ENCODE assay signal across 8 mouse cellular contexts in the genomic region with DNA sequence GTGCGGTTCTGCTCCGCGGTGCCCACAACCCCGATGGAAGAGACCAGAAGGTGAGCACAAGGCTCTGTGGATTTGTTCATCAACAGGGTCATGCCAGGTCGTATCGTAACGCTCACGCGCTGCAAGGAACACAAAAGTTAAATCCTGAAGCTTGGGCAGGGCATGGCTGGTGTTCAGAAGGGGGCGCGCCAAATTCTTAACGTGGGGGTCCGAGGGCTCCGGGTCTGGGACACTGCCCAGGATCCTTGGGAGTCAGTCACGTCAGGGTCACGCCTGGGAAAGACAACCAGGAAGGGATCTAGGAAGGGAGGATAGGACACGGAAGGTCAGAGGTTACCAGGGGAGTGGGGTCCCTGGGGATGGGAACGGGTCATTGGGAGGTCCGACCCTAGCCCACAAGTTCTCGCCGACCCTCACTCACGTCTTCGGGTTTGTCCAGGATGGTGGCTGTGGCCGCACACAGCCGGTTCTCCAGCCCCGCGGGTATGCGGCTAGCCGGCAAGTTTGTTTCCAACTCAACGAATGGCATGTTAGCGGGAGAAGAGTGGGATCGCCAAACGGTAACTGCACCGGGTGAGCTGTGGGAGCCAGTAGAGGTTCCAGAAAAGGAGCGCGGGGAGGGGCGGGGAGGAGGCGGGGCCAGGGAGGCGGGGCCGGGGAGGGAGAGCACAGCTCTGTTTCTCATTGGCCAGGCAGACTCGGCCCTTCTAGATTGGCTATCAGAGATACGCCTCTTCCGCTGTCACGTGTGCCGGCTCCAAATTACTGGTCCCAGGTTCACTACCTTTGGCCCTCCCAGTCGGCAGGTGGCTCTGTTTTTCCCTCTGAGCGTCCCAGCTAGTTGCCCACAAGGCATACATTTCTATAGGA. TPM values are rescaled to one million over a fixed set of nuclear protein-coding genes. Genes with fewer than 3 reads are reported as not detected.
DNase-seq lines count a peak whose midpoint lies in the region; ATAC-seq and TF ChIP-seq lines count a peak whose summit lies in the region.

A gene (minus strand): TSS at position 620 of the 870 bp plus-strand sequence.

- under 1% methylated on average over 47 of the region's 47 CpGs for WGBS in heart, embryonic 11.5 days (ENCODE audit: insufficient replicate concordance)
- WGBS in kidney, postnatal 0 days, result under 1% methylated on average over 47 of the region's 47 CpGs
- WGBS in liver, embryonic 11.5 days, result under 1% methylated on average over 43 of the region's 47 CpGs
- under 1% methylated on average over 41 of the region's 47 CpGs for WGBS in stomach, embryonic 15.5 days

- H3K9me3 ChIP-seq in erythroblast, embryonic 14.5 days (ENCODE audit: control insufficient read depth, low read length), result no peaks in the 10 kb centered on the region
- H3K9me3 ChIP-seq in heart, embryonic 11.5 days (replicated peaks; ENCODE audit: control insufficient read depth, low read length), result no peaks in the 10 kb centered on the region
- H3K9me3 ChIP-seq in kidney, postnatal 0 days (replicated peaks; ENCODE audit: low read length), result no peaks in the 10 kb centered on the region
- H3K9me3 ChIP-seq in liver, embryonic 11.5 days (ENCODE audit: control insufficient read depth, low read length), result no peaks in the 10 kb centered on the region
- no peaks in the 10 kb centered on the region for H3K9me3 ChIP-seq in stomach, embryonic 15.5 days

- peak within 1 kb of the TSS; percentile 77 for H3ac ChIP-seq in C2C12 (ENCODE audit: control insufficient read depth, insufficient read length, low read depth)

- H3K27me3 ChIP-seq in C2C12 (ENCODE audit: control insufficient read depth, insufficient read depth, insufficient read length), result peaks cover 6% of the 10 kb centered on the region
- H3K27me3 ChIP-seq in erythroblast, embryonic 14.5 days (ENCODE audit: control insufficient read depth), result peaks cover 14% of the 10 kb centered on the region
- peaks cover 3% of the 10 kb centered on the region; the same call in 1 of the 2 replicates for H3K27me3 ChIP-seq in heart, embryonic 11.5 days (ENCODE audit: control insufficient read depth, insufficient read depth, low read length)
- H3K27me3 ChIP-seq in kidney, postnatal 0 days (ENCODE audit: insufficient read depth, low read length), result no peaks in the 10 kb centered on the region
- peaks cover 3% of the 10 kb centered on the region; the same call in 1 of the 2 replicates for H3K27me3 ChIP-seq in liver, embryonic 11.5 days (replicated peaks; ENCODE audit: control insufficient read depth, insufficient read depth, low read length)
- H3K27me3 ChIP-seq in stomach, embryonic 15.5 days (replicated peaks), result no peaks in the 10 kb centered on the region

- TF ChIP-seq CTCF in C2C12 (IDR thresholded peaks at IDR 0.05; ENCODE audit: control insufficient read depth, insufficient read depth, insufficient read length), result peak; percentile 24
- TF ChIP-seq CTCF in brain, embryonic 14.5 days (IDR thresholded peaks at IDR 0.05; ENCODE audit: borderline replicate concordance, extremely low read depth, insufficient read depth, insufficient read length), result peak; percentile 16; the same call in 1 of the 2 replicates
- TF ChIP-seq CTCF in kidney, postnatal 0 days (IDR thresholded peaks at IDR 0.05; ENCODE audit: low read depth), result peak; percentile 55

- peaks cover 23% of the 10 kb centered on the region for H3K4me1 ChIP-seq in erythroblast, embryonic 14.5 days (ENCODE audit: control insufficient read depth)
- H3K4me1 ChIP-seq in heart, embryonic 11.5 days (ENCODE audit: control insufficient read depth, insufficient read depth, low read length), result peaks cover 5% of the 10 kb centered on the region
- no peaks in the 10 kb centered on the region for H3K4me1 ChIP-seq in kidney, postnatal 0 days (replicated peaks; ENCODE audit: insufficient read depth, low read length)
- peaks cover 3% of the 10 kb centered on the region for H3K4me1 ChIP-seq in liver, embryonic 11.5 days (replicated peaks; ENCODE audit: control insufficient read depth, insufficient read depth, low read length)
- H3K4me1 ChIP-seq in stomach, embryonic 15.5 days, result 0 out of 2 replicates have a peak, but pooled peaks cover 8% of the 10 kb centered on the region

- peak within 1 kb of the TSS; percentile 91 for H3K4me2 ChIP-seq in heart, embryonic 11.5 days
- peak within 1 kb of the TSS; percentile 69 for H3K4me2 ChIP-seq in kidney, postnatal 0 days (ENCODE audit: low read length)
- peak within 1 kb of the TSS; percentile 100 for H3K4me2 ChIP-seq in liver, embryonic 11.5 days
- peak within 1 kb of the TSS; percentile 99 for H3K4me2 ChIP-seq in stomach, embryonic 15.5 days

- DNase-seq in brain, embryonic 14.5 days (ENCODE audit: low read depth), result peak; percentile 96
- peak; percentile 95 for DNase-seq in kidney, postnatal 0 days (ENCODE audit: low spot score)
- peak; percentile 85 for DNase-seq in liver, embryonic 11.5 days (ENCODE audit: low spot score)
- DNase-seq in natural killer cell, adult 2 months (ENCODE audit: low spot score in 2 of 2), result peak; percentile 66 to 83

- no peaks in the 10 kb centered on the region for H3K36me3 ChIP-seq in C2C12 (ENCODE audit: control insufficient read depth, insufficient read depth)
- no peaks in the 10 kb centered on the region for H3K36me3 ChIP-seq in erythroblast, embryonic 14.5 days (ENCODE audit: control insufficient read depth)
- H3K36me3 ChIP-seq in heart, embryonic 11.5 days (ENCODE audit: control insufficient read depth, insufficient read depth, low read length), result no peaks in the 10 kb centered on the region
- no peaks in the 10 kb centered on the region for H3K36me3 ChIP-seq in kidney, postnatal 0 days (ENCODE audit: insufficient read depth, low read length)
- no peaks in the 10 kb centered on the region for H3K36me3 ChIP-seq in liver, embryonic 11.5 days (ENCODE audit: control insufficient read depth, insufficient read depth, low read length)
- no peaks in the 10 kb centered on the region for H3K36me3 ChIP-seq in stomach, embryonic 15.5 days

- peak within 1 kb of the TSS; percentile 63 for H3K4me3 ChIP-seq in C2C12 (ENCODE audit: insufficient read depth, poor library complexity, severe bottlenecking)
- peak within 1 kb of the TSS; percentile 80 for H3K4me3 ChIP-seq in erythroblast, embryonic 14.5 days (replicated peaks)
- H3K4me3 ChIP-seq in heart, embryonic 11.5 days (ENCODE audit: low read depth, low read length), result peak within 1 kb of the TSS; percentile 67
- peak within 1 kb of the TSS; percentile 50 for H3K4me3 ChIP-seq in kidney, postnatal 0 days (replicated peaks; ENCODE audit: low read depth, low read length)
- peak within 1 kb of the TSS; percentile 64 for H3K4me3 ChIP-seq in liver, embryonic 11.5 days (ENCODE audit: low read depth, low read length)
- peak within 1 kb of the TSS; percentile 76 for H3K4me3 ChIP-seq in stomach, embryonic 15.5 days (replicated peaks)

- no peak within 1 kb of the TSS for H3K27ac ChIP-seq in heart, embryonic 11.5 days (ENCODE audit: low read depth, low read length)
- H3K27ac ChIP-seq in kidney, postnatal 0 days, result peak within 1 kb of the TSS; percentile 38
- H3K27ac ChIP-seq in liver, embryonic 11.5 days (ENCODE audit: low read depth, low read length), result peak within 1 kb of the TSS; percentile 65; the same call in 1 of the 2 replicates
- no peak within 1 kb of the TSS; the same call in 1 of the 2 replicates for H3K27ac ChIP-seq in stomach, embryonic 15.5 days

- peak; percentile 93 for ATAC-seq in heart, embryonic 11.5 days (replicated peaks; ENCODE audit: insufficient number of reproducible peaks, low FRiP score, low TSS enrichment)
- peak; percentile 96 for ATAC-seq in kidney, postnatal 0 days (replicated peaks; ENCODE audit: low FRiP score, low read depth)
- ATAC-seq in liver, embryonic 11.5 days (replicated peaks; ENCODE audit: low FRiP score), result peak; percentile 91
- ATAC-seq in stomach, embryonic 15.5 days (ENCODE audit: insufficient read depth, low FRiP score, low read depth), result peak; percentile 98

- no peak for TF ChIP-seq POLR2A in brain, embryonic 14.5 days (IDR thresholded peaks at IDR 0.05; ENCODE audit: borderline replicate concordance, extremely low read depth, insufficient read depth, insufficient read length, poor library complexity, severe bottlenecking)

- no peaks in the 10 kb centered on the region for H3K79me2 ChIP-seq in C2C12 (ENCODE audit: control insufficient read depth, insufficient read depth)

- H3K9ac ChIP-seq in heart, embryonic 11.5 days (ENCODE audit: low read depth, low read length), result peak within 1 kb of the TSS; percentile 65
- H3K9ac ChIP-seq in kidney, postnatal 0 days (ENCODE audit: low read depth, low read length), result peak within 1 kb of the TSS; percentile 66
- peak within 1 kb of the TSS; percentile 70 for H3K9ac ChIP-seq in liver, embryonic 11.5 days (ENCODE audit: low read depth, low read length)
- H3K9ac ChIP-seq in stomach, embryonic 15.5 days, result peak within 1 kb of the TSS; percentile 51

- H3K79me3 ChIP-seq in C2C12 (ENCODE audit: low read depth), result no peaks in the 10 kb centered on the region

TF ChIP-seq in C2C12, 6 proteins besides CTCF, POLR2A, EP300 and RAD21:
- no peak for TF ChIP-seq MYOG (IDR thresholded peaks at IDR 0.05; ENCODE audit: control insufficient read depth, extremely low read depth, insufficient read length)
- TF ChIP-seq MAX (IDR thresholded peaks at IDR 0.05), result peak; percentile 18
- peak; percentile 94 for TF ChIP-seq USF1 (IDR thresholded peaks at IDR 0.05; ENCODE audit: low read depth)

RNA-seq across cellular contexts. Expression of the gene that starts here (rescaled TPM):
- 27.9 TPM for polyA plus RNA-seq in C2C12 (2012; fragmentation: generic; extraction: Trizol)
- 55.9 and 69.3 TPM in 2 replicates for polyA plus RNA-seq in brain, embryonic 14.5 days (2012; rRNA removed)
- polyA plus RNA-seq in erythroblast, embryonic 14.5 days (2012), result 2.7 and 3.0 TPM in 2 replicates
- polyA plus RNA-seq in heart, embryonic 11.5 days (2014; fragmentation: Nextera tagmentation; extraction: Ambion mirVana), result 41.1 and 44.4 TPM in 2 replicates
- polyA plus RNA-seq in kidney, postnatal 0 days (2015; fragmentation: Nextera tagmentation; extraction: Ambion mirVana), result 183 and 188 TPM in 2 replicates
- 198 and 213 TPM in 2 replicates for polyA plus RNA-seq in liver, embryonic 11.5 days (2014; fragmentation: Nextera tagmentation; extraction: Ambion mirVana)
- polyA plus RNA-seq in stomach, embryonic 15.5 days (2015; fragmentation: Nextera tagmentation; extraction: Ambion mirVana), result 70.1 and 84.3 TPM in 2 replicates

Comparison
In these comparisons a context has a peak if more than half of its experiments do, and no peak if none do; other contexts are left out.
1. H3K27ac ChIP-seq: peak in kidney, postnatal 0 days (single experiment) and liver, embryonic 11.5 days (single experiment); none in heart, embryonic 11.5 days (single experiment) and stomach, embryonic 15.5 days (single experiment).
2. Peak in every context shown above with its lines, with median percentiles within 50 percentile points of each other: H3K4me3 ChIP-seq, CTCF ChIP-seq, DNase-seq, ATAC-seq, H3K4me2 ChIP-seq and H3K9ac ChIP-seq.